Mouse (Mus musculus) spleen, postnatal 0 days (tissue): ENCODE data around the gene Dlg4. TPM values are rescaled to one million over a fixed set of nuclear protein-coding genes. Genes with fewer than 3 reads are reported as not detected.
A peak's percentile ranks its signal among the peaks of the same experiment; 100 is the strongest.

Experiments
- microRNA counts: library from miRNA; unstranded; fragments of <30 nt; microRNA quantifications from one replicate; lab custom pipeline; 2015
- polyA plus RNA-seq: library from polyadenylated mRNA; unstranded; fragments of >200 nt; fragmentation: Nextera tagmentation; extraction: Ambion mirVana; gene quantifications from 2 replicates; pipeline ENCODE4 v1.2.1, GENCODE M21; 2015

Gene Dlg4
- polyA plus RNA-seq, result 1.5 and 3.1 TPM in 2 replicates

DNA sequence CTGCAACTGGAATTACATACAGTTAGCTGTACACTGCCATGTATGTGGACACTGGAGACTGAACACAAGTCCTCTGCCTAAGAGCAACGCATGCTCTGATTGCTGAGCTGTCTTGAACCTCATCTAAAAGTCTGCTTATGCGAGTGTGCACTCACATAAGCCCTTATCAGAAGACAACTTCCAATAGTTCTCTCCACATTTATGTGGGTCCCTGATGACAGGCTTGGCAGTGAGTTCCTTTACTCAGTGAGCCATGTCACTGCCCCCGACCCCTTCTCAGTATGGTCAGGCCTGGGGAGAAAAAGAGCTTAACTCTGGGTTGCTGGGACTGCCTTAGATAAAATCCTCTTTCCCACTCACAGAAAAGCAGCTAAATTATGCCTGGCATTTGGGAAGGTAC, at the start of gene Dlg4:
TSS of gene Dlg4 (plus strand) at position 274 of the 400 bp plus-strand sequence.

DNA sequence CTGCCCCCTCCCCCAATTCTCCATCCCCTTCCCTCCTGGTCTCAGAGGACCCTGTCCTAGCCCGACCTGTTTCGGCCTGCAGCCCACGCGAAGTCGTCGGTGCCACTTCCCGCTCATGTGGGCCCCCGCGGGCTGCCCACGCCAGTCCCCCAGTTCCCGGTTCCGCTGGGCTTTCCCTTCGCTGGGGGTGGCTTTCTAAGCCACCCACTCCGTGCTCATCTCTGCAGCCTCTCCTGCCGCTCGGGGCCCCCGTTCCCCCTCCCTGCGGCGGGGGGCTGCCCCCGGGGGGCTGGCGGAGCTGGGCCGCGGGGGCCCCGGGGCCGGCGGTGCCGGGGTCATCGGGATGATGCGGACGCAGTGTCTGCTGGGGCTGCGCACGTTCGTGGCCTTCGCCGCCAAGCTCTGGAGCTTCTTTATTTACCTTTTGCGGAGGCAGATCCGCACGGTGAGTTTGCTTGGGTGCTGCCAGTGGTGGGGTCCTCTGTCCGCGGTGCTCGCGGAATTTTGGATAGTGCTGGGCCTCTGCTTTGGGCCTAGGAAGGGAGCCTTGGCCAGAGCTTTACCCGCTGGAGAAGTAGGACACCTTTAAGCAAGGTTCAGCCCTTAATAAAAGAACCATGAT, 35.5 kb upstream of the Dlg4 start, which contains the start of gene Ctdnep1:
TSS of gene Ctdnep1 (plus strand) at position 16 of the 622 bp plus-strand sequence.

DNA sequence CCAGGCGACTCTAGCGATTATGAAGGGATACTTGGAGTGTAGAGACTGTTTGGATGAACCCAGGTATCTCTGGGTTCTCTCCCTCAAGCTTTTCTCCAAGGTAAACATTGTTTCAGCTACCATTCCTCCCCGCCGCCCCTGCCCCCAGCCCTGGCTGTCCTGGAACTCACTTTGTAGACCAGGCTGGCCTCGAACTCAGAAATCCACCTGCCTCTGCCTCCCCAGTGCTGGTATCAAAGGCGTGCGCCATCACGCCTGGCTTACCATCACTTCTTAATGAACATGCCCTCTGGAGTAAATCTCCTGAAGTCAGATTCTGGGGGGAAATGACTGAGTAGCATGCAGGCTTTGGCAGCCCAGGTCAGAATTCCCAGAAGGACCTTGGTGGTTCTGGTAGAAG, 34.5 kb upstream of the Dlg4 start, which contains the start of gene Elp5:
TSS of gene Elp5 (minus strand) at position 293 of the 400 bp plus-strand sequence.

DNA sequence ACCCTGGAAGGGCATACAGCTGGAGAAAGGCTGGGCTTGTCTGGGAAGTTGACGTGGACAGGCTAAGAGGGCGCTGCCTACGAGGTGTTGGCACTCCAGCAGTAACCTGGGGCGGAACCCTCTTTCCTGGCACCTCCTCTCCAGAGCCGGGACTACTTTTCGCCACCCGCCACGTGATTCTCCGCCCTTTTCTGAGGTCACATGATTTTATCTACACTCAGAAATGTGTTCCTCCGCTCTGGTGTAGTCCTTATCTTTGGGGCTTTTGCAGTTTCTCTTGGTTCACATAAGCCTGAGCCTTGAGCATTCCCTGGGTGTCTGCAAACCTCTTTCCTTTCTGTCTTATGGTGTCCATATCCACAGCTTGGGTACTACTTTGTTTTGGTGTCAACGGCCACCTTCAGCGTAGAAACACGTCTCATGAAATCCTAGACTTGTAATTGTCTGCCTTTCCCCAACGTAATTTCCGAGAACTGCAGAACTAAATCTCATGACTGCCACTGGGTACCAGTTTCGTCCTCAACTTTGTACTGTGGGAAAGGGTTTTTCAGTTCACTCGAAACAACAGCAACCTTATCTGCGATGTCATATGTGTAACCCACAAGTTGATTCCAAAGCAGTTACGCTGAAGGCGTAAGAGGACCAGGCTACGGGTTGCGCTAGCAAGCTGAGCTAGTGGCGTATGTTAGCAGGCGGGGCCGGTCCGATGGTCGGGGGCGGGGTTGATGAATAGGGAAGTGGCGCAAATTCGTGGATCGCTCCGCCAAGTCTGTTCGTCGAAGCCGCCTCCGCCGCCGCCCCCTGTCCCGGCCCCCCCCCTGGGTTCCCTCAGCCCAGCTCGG, 25.7 kb upstream of the Dlg4 start, which contains the start of gene Gabarap:
TSS of gene Gabarap (plus strand) at position 294 of the 842 bp plus-strand sequence.

DNA sequence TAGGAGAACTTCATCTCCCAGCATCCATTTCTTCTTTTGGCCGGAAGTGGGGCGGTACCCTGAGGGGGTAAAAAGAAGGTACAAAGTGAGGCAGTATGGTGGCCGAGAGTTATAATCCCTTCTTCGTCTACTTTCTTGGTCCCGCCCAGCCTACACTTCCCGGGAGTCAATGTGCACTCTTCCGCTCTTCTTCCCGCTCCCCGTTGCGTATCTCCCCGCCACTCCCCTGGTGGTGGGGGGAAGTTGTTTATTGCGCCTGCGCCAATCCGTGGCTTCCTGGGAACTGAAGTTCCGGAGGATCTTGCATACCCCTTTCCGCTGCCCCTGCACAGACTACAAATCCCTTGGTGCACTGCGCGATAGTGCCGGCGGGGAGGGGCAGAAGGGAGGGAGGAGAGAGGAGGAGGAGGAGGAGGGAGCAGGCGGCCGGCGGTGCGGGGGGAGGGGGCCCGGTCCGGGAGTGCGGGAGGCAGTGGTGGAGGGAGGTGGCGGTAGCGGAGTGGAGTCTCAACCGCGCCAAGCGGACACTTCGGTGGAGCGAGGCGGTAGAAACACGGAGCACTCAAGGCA, 21.3 kb upstream of the Dlg4 start, which contains the start of gene Phf23:
TSS of gene Phf23 (plus strand) at position 387 of the 570 bp plus-strand sequence.

DNA sequence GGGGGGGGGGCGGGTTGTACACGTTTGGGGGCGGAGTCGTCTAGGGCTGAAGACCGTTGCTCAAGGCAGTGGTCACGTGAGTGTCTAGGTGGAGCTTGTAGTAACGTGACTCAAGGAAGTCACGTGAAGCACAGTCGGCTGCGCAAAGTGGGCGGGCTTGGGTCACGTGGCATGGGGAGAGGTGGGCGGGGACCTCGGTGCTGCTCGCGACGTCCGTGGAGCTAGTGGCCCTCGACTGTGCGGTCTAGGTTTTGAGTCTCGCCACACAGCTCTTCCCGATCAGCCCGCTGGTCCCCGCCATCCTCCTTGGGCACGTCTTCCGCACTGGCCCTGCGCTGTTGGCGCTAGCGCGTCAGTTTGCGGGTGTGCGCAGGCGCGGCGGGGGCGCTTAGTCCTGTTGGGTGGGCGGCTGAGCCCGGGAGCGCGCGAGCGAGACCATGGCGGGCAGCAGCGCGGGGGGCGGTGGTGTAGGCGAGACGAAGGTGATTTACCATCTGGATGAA, 16.3 kb upstream of the Dlg4 start, which contains the start of gene Dvl2:
TSS of gene Dvl2 (plus strand) at position 200 of the 503 bp plus-strand sequence.

DNA sequence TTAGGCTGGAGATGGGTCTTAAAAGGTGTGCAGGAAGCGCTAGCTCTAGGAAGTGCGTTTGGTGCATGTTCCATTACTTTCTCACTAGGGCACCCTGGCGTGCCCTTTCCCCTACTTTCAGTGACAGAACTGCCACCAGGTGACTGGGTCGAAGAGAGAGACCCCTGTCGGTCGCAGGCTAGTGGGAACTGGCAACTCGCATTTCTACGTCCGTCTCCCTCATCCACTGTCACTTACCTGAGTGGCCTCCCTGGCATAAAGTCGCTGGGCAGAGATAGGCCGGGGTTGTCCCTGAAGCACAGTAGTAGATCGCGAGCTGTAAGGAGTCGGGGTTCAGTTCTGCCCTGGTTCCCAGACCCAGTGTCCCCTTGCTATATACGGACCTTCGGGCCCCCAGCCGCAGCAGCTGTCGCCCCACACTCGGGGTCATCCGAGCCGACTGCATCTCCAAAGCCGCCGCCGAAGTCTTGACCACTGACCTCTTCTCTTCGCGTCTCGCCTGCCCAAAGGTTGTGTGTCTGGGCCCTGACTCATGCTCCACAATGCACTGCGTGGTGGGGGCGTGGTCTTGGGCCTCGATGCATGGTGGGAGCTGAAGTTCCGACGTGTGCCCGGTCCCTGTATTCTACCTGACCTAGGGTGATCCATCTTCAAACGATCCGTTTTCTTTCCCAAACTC, 1.7 kb upstream of the Dlg4 start, which contains the start of gene Acadvl:
TSS of gene Acadvl (minus strand) at position 532 of the 679 bp plus-strand sequence.

DNA sequence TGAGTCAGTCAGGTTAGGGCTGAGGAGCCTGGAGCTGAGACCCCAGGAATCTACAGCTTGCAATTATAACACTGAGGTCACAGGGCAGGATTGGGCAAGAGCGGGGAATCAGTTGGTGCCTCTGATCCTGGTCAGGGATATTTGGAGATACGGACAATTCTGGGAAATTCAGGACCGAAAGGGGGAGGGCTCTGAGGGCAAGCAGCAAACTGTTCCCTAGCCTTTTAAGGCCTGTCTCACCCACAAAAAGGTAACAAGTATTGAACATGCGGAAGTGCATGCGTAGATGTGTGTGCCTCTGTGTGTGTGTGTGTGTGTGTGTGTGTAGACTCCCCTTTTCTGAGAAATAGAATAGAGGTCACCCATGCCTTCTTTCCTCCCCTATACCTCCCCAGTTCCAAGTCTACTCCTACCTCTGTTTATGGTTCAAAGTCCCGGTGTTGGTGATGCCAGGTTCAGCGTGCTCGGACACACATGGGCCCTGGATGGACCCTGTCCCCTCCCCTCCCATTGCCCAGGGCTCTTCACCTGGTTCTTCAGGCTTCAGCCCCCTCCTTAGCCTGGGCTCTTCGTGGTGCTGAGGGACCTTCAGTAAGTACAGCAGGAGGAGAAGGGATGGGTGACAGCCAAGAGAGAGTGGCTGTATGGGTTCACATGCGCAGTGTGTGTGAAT, 37.3 kb downstream of the Dlg4 start, which contains the start of gene Asgr1:
TSS of gene Asgr1 (plus strand) at position 188 of the 673 bp plus-strand sequence.

DNA sequence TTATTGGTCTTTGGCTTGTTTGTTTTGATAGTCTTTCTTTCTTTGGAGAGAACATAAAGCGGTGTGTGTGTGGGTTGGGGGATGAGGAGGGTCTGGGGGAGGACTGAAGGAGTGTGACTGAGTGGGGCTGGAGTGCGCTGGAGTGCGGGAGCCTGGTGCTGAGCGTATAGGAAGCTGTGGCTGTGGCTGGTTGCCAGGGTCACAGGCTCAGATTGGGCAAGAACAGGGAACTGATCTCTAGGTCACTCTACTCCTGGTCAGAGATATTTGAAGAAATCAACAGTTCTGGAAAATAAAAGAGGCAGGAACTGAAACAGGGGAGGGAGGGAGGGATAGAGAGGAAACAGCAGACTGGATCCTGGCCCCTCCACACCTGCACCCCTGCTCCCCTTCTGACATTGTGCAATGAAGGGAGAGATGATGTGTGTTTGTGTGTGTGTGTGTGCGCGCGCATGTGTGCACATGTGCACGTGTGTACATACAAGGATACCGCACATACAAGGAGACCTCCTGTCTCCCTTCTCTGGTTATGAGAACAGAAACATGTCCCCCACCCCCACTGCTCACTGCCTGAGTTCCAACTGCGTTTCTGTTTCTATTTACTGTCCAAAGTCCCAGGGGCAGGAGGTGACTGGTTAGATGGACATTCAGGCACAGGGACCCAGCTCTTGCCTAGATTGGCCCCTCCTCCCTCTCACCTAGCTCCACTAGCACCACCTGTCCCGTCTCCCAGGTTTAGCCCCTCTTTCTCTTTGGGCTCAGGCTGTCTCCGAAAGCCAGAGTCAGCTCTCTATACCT, 75.4 kb downstream of the Dlg4 start, which contains the start of gene Asgr2:
TSS of gene Asgr2 (plus strand) at position 659 of the 798 bp plus-strand sequence.

MicroRNAs within 50 kb of the gene (microRNA counts, 519-probe panel; counts per million panel counts)
- microRNA mmu-miR-324-3p (lab: Ali Mortazavi, UCI) (88.3 counts per million), microRNA mmu-miR-324-5p (lab: Ali Mortazavi, UCI) (2,295 counts per million, percentile 2 among the panel's probes with 10 or more counts)

Other genes starting within 250 kb of the Dlg4 start
- gene Chrnb1, start 221.0 kb upstream of the Dlg4 start, polyA plus RNA-seq, result 0.99 and 1.5 TPM in 2 replicates
- gene Fgf11, start 215.1 kb upstream of the Dlg4 start, polyA plus RNA-seq, result 0.33 and 0.36 TPM in 2 replicates
- gene Tmem102, start 211.3 kb upstream of the Dlg4 start, polyA plus RNA-seq, result 0.30 and 0.68 TPM in 2 replicates
- not detected in 2 replicates for gene Gm39566, start 201.6 kb upstream of the Dlg4 start, polyA plus RNA-seq
- not detected in 2 replicates for gene Spem2, start 198.5 kb upstream of the Dlg4 start, polyA plus RNA-seq
- gene Spem1, start 194.8 kb upstream of the Dlg4 start, polyA plus RNA-seq, result 0.12 TPM in 1 of 2 replicates, not detected in the other
- 2.6 and 3.1 TPM in 2 replicates for gene Nlgn2, start 179.2 kb upstream of the Dlg4 start, polyA plus RNA-seq
- 337 and 343 TPM in 2 replicates for gene Tmem256, start 178.4 kb upstream of the Dlg4 start, polyA plus RNA-seq
- 45.7 and 56.8 TPM in 2 replicates for gene Plscr3, start 170.6 kb upstream of the Dlg4 start, polyA plus RNA-seq
- gene Tnk1, start 158.2 kb upstream of the Dlg4 start, polyA plus RNA-seq, result 0.56 and 0.91 TPM in 2 replicates
- not detected in 2 replicates for gene Tmem95, start 138.9 kb upstream of the Dlg4 start, polyA plus RNA-seq
- gene Kctd11, start 135.5 kb upstream of the Dlg4 start, polyA plus RNA-seq, result 2.3 and 3.1 TPM in 2 replicates
- 15.3 and 21.3 TPM in 2 replicates for gene Acap1, start 121.4 kb upstream of the Dlg4 start, polyA plus RNA-seq
- gene 2810408A11Rik, start 116.0 kb upstream of the Dlg4 start, polyA plus RNA-seq, result 2.2 and 2.6 TPM in 2 replicates
- 3.2 and 3.4 TPM in 2 replicates for gene Neurl4, start 115.9 kb upstream of the Dlg4 start, polyA plus RNA-seq
- 104 and 116 TPM in 2 replicates for gene Gps2, start 103.1 kb upstream of the Dlg4 start, polyA plus RNA-seq
- gene Eif5a, start 95.0 kb upstream of the Dlg4 start, polyA plus RNA-seq, result 1,453 and 1,558 TPM in 2 replicates
- 0.12 and 0.53 TPM in 2 replicates for gene Ybx2, start 81.1 kb upstream of the Dlg4 start, polyA plus RNA-seq
- 19.1 and 22.0 TPM in 2 replicates for gene Slc2a4, start 68.8 kb upstream of the Dlg4 start, polyA plus RNA-seq
- 0.98 and 1.6 TPM in 2 replicates for gene Cldn7, start 52.2 kb upstream of the Dlg4 start, polyA plus RNA-seq
- 20.7 and 22.4 TPM in 2 replicates for gene Ctdnep1, start 35.8 kb upstream of the Dlg4 start, polyA plus RNA-seq
- 69.4 and 73.0 TPM in 2 replicates for gene Elp5, start 34.4 kb upstream of the Dlg4 start, polyA plus RNA-seq
- 318 and 353 TPM in 2 replicates for gene Gabarap, start 25.8 kb upstream of the Dlg4 start, polyA plus RNA-seq
- 26.6 and 35.9 TPM in 2 replicates for gene Phf23, start 21.2 kb upstream of the Dlg4 start, polyA plus RNA-seq
- 6.9 and 10.2 TPM in 2 replicates for gene Dvl2, start 16.3 kb upstream of the Dlg4 start, polyA plus RNA-seq
- gene Acadvl, start 1.5 kb upstream of the Dlg4 start, polyA plus RNA-seq, result 58.3 and 59.1 TPM in 2 replicates
- gene Asgr1, start 37.1 kb downstream of the Dlg4 start, polyA plus RNA-seq, result 0.10 and 0.16 TPM in 2 replicates
- gene Asgr2, start 75.7 kb downstream of the Dlg4 start, polyA plus RNA-seq, result 0.12 TPM in 1 of 2 replicates, not detected in the other
- gene Mgl2, start 113.4 kb downstream of the Dlg4 start, polyA plus RNA-seq, result 2.3 and 3.5 TPM in 2 replicates
- gene Clec10a, start 139.3 kb downstream of the Dlg4 start, polyA plus RNA-seq, result 2.9 and 5.5 TPM in 2 replicates
- 0.28 and 0.64 TPM in 2 replicates for gene Slc16a11, start 195.8 kb downstream of the Dlg4 start, polyA plus RNA-seq
- 3.0 and 3.3 TPM in 2 replicates for gene Slc16a13, start 204.1 kb downstream of the Dlg4 start, polyA plus RNA-seq
- gene Bcl6b, start 212.9 kb downstream of the Dlg4 start, polyA plus RNA-seq, result 5.9 and 8.2 TPM in 2 replicates
- 107 and 113 TPM in 2 replicates for gene 0610010K14Rik, start 221.0 kb downstream of the Dlg4 start, polyA plus RNA-seq
- 6.9 and 7.8 TPM in 2 replicates for gene Gm21988, start 222.9 kb downstream of the Dlg4 start, polyA plus RNA-seq
- gene Rnasek, start 222.9 kb downstream of the Dlg4 start, polyA plus RNA-seq, result 211 and 216 TPM in 2 replicates
- gene Alox12, start 238.4 kb downstream of the Dlg4 start, polyA plus RNA-seq, result 10.6 and 11.9 TPM in 2 replicates